Mouse (Mus musculus) bone marrow macrophage, adult 2 months (primary cell): ENCODE data around the gene Pwp2.

Experiments used
- CTCF ChIP-seq: IDR thresholded peaks from 2 replicates; pipeline ENCODE4 v1.5.1; 2012; ENCODE audit warnings: low read depth, mild to moderate bottlenecking, low read length, moderate library complexity
- POLR2A ChIP-seq: IDR thresholded peaks from 2 replicates; pipeline ENCODE4 v1.6.1; 2012; ENCODE audit warnings: mild to moderate bottlenecking, low read depth, low read length, borderline replicate concordance

- TF ChIP-seq CTCF (no peak), POLR2A (no peak)
These were observed 44.1 kb downstream of the Pwp2 start for GRCm38 (mm10) chr10:78140843-78141242.
